Mouse (Mus musculus): ENCODE results near the gene Slpi. TPM values are rescaled to one million over a fixed set of nuclear protein-coding genes. Genes with fewer than 3 reads are reported as not detected.

Gene Slpi
- polyA plus RNA-seq, 1 experiment from 2014 or later, result 0.46 TPM

DNA sequence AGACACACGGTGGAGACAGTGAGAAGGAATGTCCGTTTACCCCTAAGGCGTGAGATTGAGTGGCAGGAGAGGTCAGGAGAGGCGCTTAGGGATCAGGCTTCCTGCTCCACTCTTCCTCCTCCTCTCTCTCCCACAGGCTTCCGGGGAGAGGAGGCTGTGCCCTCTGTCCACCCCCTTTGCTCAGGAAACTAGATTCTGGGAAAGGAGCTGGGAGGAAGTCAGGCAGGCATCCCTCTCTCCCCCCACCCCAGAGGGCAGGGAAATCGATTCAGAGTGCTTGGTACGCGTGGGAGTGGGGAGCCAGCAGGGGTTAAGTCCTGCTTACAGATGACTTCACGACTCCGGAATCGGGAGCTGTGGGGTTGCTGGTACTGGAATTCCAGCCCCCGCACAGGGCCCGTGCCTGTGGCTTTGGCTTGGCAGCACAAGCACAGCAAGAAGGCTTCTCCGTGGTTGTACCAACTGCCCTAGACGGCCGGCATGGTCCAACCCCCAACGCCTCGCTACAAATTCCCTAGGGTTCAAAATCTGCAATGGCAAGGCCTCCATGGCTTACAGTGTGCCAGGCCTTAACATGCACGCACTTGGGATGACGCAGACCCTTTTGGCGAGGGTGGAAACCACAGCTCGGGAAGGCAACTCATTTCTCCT is 43.8 kb upstream of the Slpi start:
- 35% methylated on average over 22 of the region's 22 CpGs for WGBS
- Histone ChIP-seq H3K4me3 (ENCODE audit: low read depth, low read length) (no peak overlapping the region), H3K9me3 (ENCODE audit: control insufficient read depth, low read length) (no peaks in the 10 kb centered on the region), H3K4me1 (replicated peaks; ENCODE audit: control insufficient read depth, insufficient read depth, low read length) (0 out of 2 replicates have a peak, but pooled peaks cover 5% of the 10 kb centered on the region), H3K27me3 (ENCODE audit: control insufficient read depth, insufficient read depth, low read length) (no peaks in the 10 kb centered on the region), H3K4me2 (replicated peaks; ENCODE audit: low read depth, low read length) (no peak overlapping the region), H3K27ac (ENCODE audit: low read depth, low read length) (no peak overlapping the region), H3K36me3 (ENCODE audit: control insufficient read depth, insufficient read depth, low read length) (peaks cover 2% of the 10 kb centered on the region; the same call in 1 of the 2 replicates), H3K9ac (ENCODE audit: low read depth, low read length) (0 out of 2 replicates have a peak overlapping the region, but pooled peaks have one; percentile 4)
- no peak for ATAC-seq (ENCODE audit: low FRiP score)
- peak; percentile 19 for DNase-seq (ENCODE audit: low spot score)

DNA sequence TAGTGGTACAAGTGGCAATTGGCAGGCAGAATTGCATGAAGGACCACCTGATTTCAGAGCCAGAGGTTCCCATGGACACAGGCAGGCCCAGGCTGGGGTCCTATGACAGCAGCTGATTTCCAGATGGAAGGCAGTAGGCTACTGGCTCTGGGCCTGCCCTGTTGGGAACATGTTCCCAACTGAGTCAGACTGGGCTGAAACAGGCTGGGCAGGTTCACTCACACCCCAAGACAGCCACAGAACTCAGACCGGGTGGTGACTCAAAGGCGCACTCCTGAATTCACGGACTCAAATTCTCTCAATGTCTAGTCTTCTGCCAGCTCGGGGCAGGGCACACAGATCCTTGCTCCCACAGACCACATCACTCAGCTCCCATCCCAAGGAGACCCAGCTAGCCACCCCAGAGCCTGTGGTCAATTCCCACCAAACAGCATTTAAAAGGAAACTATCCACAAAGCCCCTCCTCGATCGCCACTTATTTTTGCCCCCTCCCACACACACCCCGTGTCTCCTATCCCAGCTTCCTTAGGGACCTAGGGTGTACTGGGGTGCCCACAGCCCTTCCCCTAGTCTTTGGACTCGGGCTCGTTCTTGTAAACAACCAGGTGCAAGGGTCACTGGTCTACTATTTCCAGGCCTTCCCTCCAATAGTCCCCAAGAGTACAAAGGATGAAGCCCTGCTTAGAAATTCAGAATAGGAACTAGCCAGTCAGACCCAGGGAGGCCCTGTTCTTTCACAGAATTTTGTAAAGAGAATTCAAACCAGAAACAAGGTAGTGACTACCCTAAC is 43.0 kb upstream of the Slpi start:
- H3K4me3 ChIP-seq (ENCODE audit: low read depth, low read length), result no peak overlapping the region
- H3K9ac ChIP-seq (ENCODE audit: low read depth, low read length), result no peak overlapping the region
- no peaks in the 10 kb centered on the region for H3K9me3 ChIP-seq (ENCODE audit: control insufficient read depth, low read length)
- no peak for DNase-seq (ENCODE audit: low spot score)
- no peak overlapping the region for H3K4me2 ChIP-seq (replicated peaks; ENCODE audit: low read depth, low read length)
- H3K36me3 ChIP-seq (ENCODE audit: control insufficient read depth, insufficient read depth, low read length), result peaks cover 2% of the 10 kb centered on the region; the same call in 1 of the 2 replicates
- WGBS, result 54% methylated on average over 9 of the region's 9 CpGs
- H3K27me3 ChIP-seq (ENCODE audit: control insufficient read depth, insufficient read depth, low read length), result no peaks in the 10 kb centered on the region
- 0 out of 2 replicates have a peak, but pooled peaks cover 5% of the 10 kb centered on the region for H3K4me1 ChIP-seq (replicated peaks; ENCODE audit: control insufficient read depth, insufficient read depth, low read length)
- H3K27ac ChIP-seq (ENCODE audit: low read depth, low read length), result no peak overlapping the region
- ATAC-seq (ENCODE audit: low FRiP score), result no peak

DNA sequence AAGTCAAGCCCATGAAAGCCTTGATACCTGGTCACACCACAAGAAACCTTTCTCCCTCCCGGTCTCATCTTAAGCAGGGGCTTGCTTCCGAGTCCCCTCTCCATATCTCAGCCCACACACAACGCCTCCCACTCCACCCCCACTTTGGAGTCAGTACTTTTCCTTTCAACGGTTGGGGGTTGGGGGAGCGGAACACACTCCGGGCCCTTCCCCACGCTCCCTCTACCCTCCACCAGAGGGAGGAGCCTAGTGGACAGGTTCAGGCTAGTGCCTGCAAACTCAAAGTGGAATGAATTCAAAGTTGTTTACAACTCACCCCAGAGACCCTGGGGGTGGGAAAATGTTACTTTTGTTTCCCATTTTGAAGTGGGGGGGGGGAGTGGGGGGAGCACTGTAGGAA is 41.8 kb upstream of the Slpi start:
- ATAC-seq (ENCODE audit: low FRiP score) (no peak), DNase-seq (ENCODE audit: low spot score) (peak; percentile 33)
- Histone ChIP-seq H3K9ac (ENCODE audit: low read depth, low read length) (no peak overlapping the region), H3K9me3 (ENCODE audit: control insufficient read depth, low read length) (no peaks in the 10 kb centered on the region), H3K4me2 (replicated peaks; ENCODE audit: low read depth, low read length) (no peak overlapping the region), H3K4me1 (replicated peaks; ENCODE audit: control insufficient read depth, insufficient read depth, low read length) (0 out of 2 replicates have a peak, but pooled peaks cover 5% of the 10 kb centered on the region), H3K36me3 (ENCODE audit: control insufficient read depth, insufficient read depth, low read length) (peaks cover 2% of the 10 kb centered on the region; the same call in 1 of the 2 replicates), H3K4me3 (ENCODE audit: low read depth, low read length) (no peak overlapping the region), H3K27me3 (ENCODE audit: control insufficient read depth, insufficient read depth, low read length) (no peaks in the 10 kb centered on the region), H3K27ac (ENCODE audit: low read depth, low read length) (no peak overlapping the region)
- 11% methylated on average over 7 of the region's 7 CpGs for WGBS

DNA sequence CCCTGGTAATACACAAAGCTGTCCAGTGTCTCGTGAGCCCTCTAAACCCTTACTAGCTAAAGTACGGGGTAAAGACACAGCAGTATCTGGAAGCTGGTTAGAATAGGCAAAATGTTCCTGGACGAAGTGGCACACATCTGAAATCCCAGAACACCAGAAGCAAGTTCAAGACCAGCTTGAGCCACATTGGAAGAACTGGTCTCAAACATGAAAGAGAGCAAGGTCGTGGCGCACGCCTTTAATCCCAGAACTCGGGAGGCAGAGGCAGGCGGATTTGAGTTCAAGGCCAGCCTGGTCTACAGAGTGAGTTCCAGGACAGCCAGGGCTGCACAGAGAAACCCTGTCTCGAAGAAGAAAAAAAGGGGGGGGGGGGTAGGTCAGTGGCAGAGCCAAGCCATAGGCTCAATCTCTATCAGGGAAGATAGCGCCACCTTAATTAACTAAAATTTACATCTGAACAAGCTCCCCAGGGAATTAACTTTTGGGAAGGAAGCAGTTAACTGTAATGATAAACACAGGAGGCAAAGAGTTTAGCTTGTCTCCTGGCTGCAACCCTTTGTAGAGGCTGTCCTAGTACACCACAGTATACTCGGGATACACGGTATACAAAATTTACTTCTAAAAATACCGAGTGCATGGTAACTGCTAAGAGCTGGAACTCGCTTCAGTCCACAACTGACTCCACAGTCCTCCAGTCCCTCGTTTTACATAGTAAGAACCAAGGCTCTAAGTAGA is 41.2 kb upstream of the Slpi start:
- no peak overlapping the region for H3K27ac ChIP-seq (ENCODE audit: low read depth, low read length)
- no peak overlapping the region for H3K4me3 ChIP-seq (ENCODE audit: low read depth, low read length)
- WGBS, result 42% methylated on average over 15 of the region's 15 CpGs
- DNase-seq (ENCODE audit: low spot score) (no peak), ATAC-seq (ENCODE audit: low FRiP score) (no peak)
- H3K9me3 ChIP-seq (ENCODE audit: control insufficient read depth, low read length), result no peaks in the 10 kb centered on the region
- no peak overlapping the region for H3K4me2 ChIP-seq (replicated peaks; ENCODE audit: low read depth, low read length)
- peaks cover 2% of the 10 kb centered on the region; the same call in 1 of the 2 replicates for H3K36me3 ChIP-seq (ENCODE audit: control insufficient read depth, insufficient read depth, low read length)
- H3K27me3 ChIP-seq (ENCODE audit: control insufficient read depth, insufficient read depth, low read length), result no peaks in the 10 kb centered on the region
- 0 out of 2 replicates have a peak, but pooled peaks cover 5% of the 10 kb centered on the region for H3K4me1 ChIP-seq (replicated peaks; ENCODE audit: control insufficient read depth, insufficient read depth, low read length)
- no peak overlapping the region for H3K9ac ChIP-seq (ENCODE audit: low read depth, low read length)

DNA sequence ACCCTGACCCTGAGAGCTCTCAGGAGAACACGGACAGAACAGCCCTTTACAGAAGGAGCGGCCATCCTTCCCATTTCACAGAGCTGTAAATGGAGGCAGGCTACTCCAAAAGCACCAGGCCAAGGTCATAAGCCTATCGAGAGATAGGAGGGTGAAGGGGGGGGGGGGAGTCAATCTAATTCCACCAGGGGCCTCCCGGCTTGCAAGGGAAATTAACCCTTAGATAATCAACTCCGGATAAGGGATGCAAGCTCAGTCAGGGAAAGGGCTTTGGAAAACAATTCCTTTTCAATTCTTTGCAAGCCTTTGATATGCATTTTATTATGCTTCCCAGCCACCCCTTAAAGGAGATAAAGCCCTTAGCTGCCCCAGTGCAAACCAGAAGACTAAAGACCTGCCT is 39.6 kb upstream of the Slpi start:
- 48% methylated on average over 5 of the region's 5 CpGs for WGBS
- no peak overlapping the region for H3K4me3 ChIP-seq (ENCODE audit: low read depth, low read length)
- DNase-seq (ENCODE audit: low spot score) (no peak), ATAC-seq (ENCODE audit: low FRiP score) (no peak)
- peaks cover 2% of the 10 kb centered on the region; the same call in 1 of the 2 replicates for H3K36me3 ChIP-seq (ENCODE audit: control insufficient read depth, insufficient read depth, low read length)
- H3K9ac ChIP-seq (ENCODE audit: low read depth, low read length), result no peak overlapping the region
- H3K9me3 ChIP-seq (ENCODE audit: control insufficient read depth, low read length), result no peaks in the 10 kb centered on the region
- no peak overlapping the region for H3K27ac ChIP-seq (ENCODE audit: low read depth, low read length)
- no peaks in the 10 kb centered on the region for H3K27me3 ChIP-seq (ENCODE audit: control insufficient read depth, insufficient read depth, low read length)
- 0 out of 2 replicates have a peak, but pooled peaks cover 5% of the 10 kb centered on the region for H3K4me1 ChIP-seq (replicated peaks; ENCODE audit: control insufficient read depth, insufficient read depth, low read length)
- H3K4me2 ChIP-seq (replicated peaks; ENCODE audit: low read depth, low read length), result no peak overlapping the region

DNA sequence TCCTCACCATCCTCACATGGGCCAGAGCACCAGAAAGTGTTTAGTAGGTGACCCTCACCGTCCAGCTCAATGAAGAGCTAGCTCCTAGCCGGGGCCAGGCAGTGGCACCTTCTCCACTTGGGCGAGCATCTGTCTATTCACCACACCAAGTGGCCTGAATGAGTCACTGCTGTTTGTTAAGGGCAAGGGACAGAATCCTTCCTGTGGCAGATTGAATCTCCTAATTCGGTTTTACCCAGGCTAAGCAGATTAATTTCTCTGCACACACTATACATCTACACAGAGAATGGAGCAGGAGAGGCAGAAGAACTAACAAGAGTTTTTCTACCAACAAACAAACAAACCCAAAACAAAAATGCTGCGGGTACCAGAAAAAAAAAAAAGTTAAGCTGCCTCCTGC is 38.1 kb upstream of the Slpi start:
- 89% methylated on average over 5 of the region's 5 CpGs for WGBS
- ATAC-seq (ENCODE audit: low FRiP score), result no peak
- H3K9me3 ChIP-seq (ENCODE audit: control insufficient read depth, low read length), result no peaks in the 10 kb centered on the region
- H3K4me1 ChIP-seq (replicated peaks; ENCODE audit: control insufficient read depth, insufficient read depth, low read length), result no peaks in the 10 kb centered on the region
- no peak overlapping the region for H3K27ac ChIP-seq (ENCODE audit: low read depth, low read length)
- H3K4me3 ChIP-seq (ENCODE audit: low read depth, low read length), result no peak overlapping the region
- no peaks in the 10 kb centered on the region for H3K27me3 ChIP-seq (ENCODE audit: control insufficient read depth, insufficient read depth, low read length)
- H3K9ac ChIP-seq (ENCODE audit: low read depth, low read length), result no peak overlapping the region
- H3K36me3 ChIP-seq (ENCODE audit: control insufficient read depth, insufficient read depth, low read length), result peaks cover 2% of the 10 kb centered on the region; the same call in 1 of the 2 replicates
- H3K4me2 ChIP-seq (replicated peaks; ENCODE audit: low read depth, low read length), result no peak overlapping the region
- DNase-seq (ENCODE audit: low spot score), result no peak

DNA sequence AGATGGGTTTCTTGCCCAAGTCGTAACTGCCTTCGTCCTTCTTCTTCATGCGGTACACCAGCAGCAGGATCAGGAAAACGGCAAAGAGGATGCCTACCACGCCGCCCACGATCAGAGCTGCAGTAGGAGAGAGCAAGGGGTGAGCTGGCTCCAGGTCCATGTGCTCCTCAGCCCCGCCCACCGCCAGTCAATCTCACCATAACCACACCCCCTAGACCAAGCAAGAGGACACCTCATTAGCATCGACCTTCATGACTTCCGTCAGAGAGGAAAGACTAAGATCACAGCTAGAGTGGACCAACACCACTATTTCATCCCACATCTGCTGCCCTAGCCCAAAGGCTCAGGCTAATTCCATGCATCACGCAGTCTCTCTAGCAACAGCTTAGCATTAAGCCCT is 37.2 kb upstream of the Slpi start:
- H3K27me3 ChIP-seq (ENCODE audit: control insufficient read depth, insufficient read depth, low read length), result no peaks in the 10 kb centered on the region
- no peak overlapping the region for H3K4me3 ChIP-seq (ENCODE audit: low read depth, low read length)
- H3K36me3 ChIP-seq (ENCODE audit: control insufficient read depth, insufficient read depth, low read length), result peaks cover 2% of the 10 kb centered on the region; the same call in 1 of the 2 replicates
- H3K4me2 ChIP-seq (replicated peaks; ENCODE audit: low read depth, low read length), result no peak overlapping the region
- ATAC-seq (ENCODE audit: low FRiP score), result no peak
- H3K9ac ChIP-seq (ENCODE audit: low read depth, low read length), result no peak overlapping the region
- H3K4me1 ChIP-seq (replicated peaks; ENCODE audit: control insufficient read depth, insufficient read depth, low read length), result no peaks in the 10 kb centered on the region
- peak; percentile 16 for DNase-seq (ENCODE audit: low spot score)
- WGBS, result 31% methylated on average over 12 of the region's 12 CpGs
- H3K27ac ChIP-seq (ENCODE audit: low read depth, low read length), result no peak overlapping the region
- H3K9me3 ChIP-seq (ENCODE audit: control insufficient read depth, low read length), result no peaks in the 10 kb centered on the region

DNA sequence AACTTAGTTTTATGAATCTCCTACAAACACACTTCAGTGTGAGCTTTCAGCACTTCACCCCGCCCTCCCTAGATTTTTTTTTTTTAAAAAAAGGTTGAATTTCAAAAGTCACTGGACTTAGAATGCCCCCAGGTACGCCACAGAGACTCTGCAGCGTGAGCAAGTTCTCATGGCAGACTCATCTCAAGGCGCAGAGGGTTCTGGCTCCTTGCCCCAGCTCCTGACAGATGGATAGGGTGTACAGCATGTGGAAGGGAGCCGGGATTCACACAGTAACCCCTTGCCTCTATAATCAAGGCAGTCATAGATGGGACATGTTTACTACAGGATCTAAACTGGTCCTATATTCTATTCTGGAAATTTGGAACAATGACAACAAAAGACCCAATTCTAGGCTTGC is 36.5 kb upstream of the Slpi start:
- H3K4me3 ChIP-seq (ENCODE audit: low read depth, low read length), result no peak overlapping the region
- ATAC-seq (ENCODE audit: low FRiP score), result no peak
- WGBS, result 88% methylated on average over 5 of the region's 5 CpGs

More for the DNA sequence above, 36.5 kb upstream of the Slpi start:
- Histone ChIP-seq H3K27me3 (ENCODE audit: control insufficient read depth, insufficient read depth, low read length) (no peaks in the 10 kb centered on the region), H3K9ac (ENCODE audit: low read depth, low read length) (no peak overlapping the region), H3K36me3 (ENCODE audit: control insufficient read depth, insufficient read depth, low read length) (peaks cover 2% of the 10 kb centered on the region; the same call in 1 of the 2 replicates), H3K4me2 (replicated peaks; ENCODE audit: low read depth, low read length) (no peak overlapping the region), H3K27ac (ENCODE audit: low read depth, low read length) (no peak overlapping the region), H3K9me3 (ENCODE audit: control insufficient read depth, low read length) (no peaks in the 10 kb centered on the region), H3K4me1 (replicated peaks; ENCODE audit: control insufficient read depth, insufficient read depth, low read length) (no peaks in the 10 kb centered on the region)
- no peak for DNase-seq (ENCODE audit: low spot score)
